Mouse (Mus musculus): ENCODE measurements around the gene Hist1h3i.
A peak's percentile ranks its signal among the peaks of the same experiment; 100 is the strongest.

Gene Hist1h3i

DNA sequence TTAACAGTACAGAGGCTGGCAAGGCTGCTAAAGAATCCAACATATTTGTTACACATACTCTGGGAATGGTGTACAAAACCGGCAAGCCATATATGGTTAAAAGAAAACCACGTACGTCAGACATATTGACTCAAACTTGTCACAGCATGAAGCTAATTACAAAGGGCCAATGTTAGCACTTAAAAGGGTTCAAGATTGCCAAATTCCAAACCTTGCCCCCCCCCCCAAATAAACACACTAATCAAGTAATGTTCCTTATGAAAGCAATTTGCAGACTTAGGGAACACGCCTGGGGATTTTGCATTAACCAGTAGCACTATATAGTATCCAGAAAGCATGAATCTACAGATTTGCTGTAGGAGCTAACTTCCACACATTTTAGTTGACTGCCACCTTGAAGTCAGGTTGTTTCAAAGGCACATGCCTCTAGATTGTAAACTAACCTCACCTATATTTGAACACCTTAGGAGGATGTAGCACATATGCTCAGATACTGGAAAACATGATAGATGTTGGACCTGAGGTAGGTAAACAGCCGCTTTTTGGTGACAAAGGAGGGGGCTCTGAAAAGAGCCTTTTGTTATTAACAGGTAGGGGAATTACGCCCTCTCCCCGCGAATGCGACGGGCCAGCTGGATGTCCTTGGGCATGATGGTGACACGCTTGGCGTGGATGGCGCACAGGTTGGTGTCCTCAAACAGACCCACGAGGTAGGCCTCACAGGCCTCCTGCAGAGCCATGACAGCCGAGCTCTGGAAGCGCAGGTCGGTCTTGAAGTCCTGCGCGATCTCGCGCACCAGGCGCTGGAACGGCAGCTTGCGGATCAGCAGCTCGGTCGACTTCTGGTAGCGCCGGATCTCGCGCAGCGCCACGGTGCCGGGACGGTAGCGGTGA is 562 bp downstream of the Hist1h3i start:
- peak; percentile 66 for DNase-seq (ENCODE audit: low read depth)

DNA sequence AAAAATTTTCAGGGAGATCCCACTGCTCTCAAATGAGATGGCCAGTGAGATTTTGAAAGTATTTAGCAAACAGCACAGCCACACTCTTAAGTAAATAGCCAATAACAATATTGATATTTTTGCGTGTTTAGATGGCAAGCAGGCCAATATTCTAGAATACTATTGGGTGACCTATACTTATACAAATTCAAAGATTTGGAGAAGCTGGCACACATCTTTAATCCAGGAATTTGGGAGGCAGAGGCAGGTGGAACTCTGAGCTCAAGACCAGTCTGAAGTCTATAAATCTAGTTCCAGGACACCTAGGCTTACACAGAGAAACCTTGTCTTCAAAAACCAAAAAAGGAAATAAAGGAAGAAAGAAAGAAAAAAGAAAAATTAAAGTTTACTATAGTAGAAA is 1.5 kb downstream of the Hist1h3i start:
- DNase-seq (ENCODE audit: low read depth) = no peak

DNA sequence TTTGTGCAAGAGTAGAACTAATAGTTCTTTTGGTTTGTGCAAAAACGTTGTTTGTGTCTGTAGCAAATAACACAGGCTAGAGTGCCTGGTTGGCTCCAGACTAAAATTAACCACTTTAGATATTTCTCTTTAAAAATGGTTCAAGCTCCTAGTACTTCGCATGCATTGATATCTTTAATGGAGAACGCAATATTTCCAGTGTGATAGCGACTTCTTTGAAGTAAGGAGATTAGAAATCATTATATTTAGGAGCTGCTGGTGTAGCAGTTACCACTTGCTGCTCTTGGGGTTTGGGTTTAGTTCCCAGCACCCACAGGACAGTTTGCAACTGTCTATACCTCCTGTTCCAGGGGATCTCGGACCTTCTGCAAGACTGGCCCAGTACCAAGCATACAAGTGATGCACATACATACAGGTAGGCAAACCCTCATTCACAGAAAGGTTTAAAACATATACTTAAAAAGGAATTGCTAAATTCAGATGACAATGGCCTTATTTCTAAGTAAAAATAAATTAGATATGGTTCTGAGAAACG is 2.1 kb downstream of the Hist1h3i start:
- no peak for DNase-seq (ENCODE audit: low read depth)

DNA sequence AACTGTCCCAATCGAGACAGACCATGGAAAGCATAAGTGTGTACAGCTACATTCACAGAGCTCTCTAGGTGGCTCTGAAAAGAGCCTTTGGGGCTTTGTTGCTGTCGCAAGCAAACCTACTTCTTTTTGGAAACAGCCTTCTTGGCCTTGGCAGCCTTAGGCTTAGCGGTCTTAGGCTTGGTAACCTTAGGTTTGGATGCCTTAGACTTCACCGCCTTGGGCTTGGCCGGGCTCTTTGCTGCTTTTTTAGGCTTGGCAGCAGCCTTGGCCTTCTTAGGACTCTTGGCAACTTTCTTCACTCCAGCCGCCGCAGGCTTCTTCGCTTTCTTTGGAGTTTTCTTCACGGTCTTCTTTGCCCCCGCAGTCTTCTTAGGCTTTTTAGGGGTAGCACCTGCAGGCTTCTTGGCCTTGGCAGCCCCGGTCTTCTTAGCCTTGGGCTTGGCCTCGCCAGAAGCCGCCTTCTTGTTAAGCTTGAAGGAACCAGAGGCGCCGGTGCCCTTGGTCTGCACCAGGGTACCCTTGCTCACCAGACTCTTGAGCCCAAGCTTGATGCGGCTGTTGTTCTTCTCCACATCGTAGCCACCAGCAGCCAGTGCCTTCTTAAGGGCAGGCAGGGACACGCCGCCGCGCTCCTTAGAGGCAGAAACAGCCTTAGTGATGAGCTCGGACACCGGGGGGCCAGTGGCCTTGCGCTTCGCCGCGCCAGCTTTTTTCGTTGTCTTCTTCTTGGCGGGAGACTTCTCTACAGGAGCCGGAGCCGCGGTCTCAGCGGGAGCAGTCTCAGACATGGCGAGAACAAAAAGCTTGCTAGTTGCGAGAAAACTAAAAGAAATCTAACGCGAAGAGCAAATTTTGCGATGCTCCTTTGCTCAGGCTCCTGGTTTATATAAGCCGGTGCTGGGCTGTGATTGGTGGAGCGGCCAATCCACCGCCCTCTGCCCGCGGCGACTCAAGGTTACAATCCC is 3.1 kb downstream of the Hist1h3i start, which contains the start of gene Hist1h1b:
Gene Hist1h1b, minus strand, starts transcription at position 859 of the 965 bp plus-strand sequence.
- DNase-seq (ENCODE audit: low read depth) = peak; percentile 52

DNA sequence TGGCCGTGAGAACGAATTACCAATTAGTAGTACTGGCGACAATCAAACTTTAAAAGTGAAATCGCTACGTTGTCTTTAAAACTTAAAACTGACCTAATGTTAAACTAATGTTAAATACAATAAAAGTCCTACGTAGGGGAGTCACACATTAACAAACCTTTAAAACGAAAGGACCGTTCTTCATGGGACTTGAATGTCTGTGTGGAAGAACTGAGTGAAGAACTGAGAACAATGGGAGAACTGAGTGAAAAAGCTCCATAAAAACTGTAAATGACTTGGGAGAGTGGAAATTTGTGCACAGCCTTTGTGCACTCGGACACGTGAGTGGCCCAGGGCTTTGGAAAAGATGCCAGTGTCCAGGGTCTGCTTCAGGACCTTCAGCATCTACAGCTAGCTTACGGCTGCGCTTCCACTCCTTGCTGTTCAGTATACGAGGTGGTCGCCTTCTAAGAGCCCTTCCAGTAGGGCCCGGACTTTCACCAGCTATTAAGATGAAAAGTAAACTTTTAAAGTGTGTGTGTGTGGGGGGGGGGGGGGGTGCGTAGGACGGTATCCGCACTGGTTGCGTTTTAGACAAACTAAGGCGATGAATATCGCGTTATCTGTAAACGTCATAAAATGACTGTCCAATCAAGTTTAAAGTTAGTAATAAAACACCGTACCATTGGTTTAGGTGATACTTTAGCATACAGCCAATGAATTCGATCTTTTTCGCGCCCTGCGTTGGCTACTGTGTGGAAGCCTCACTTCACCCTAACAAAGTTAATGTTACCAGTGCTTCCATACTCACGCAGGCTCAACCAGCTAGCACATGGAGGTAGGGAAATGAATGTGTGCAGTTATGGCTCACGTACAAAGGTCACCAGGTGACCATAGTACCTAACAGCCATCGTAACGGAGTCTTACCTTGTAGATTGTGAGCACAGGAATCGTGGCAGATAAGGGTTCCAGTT is 4.1 kb downstream of the Hist1h3i start:
- DNase-seq (ENCODE audit: low read depth) = peak; percentile 95

DNA sequence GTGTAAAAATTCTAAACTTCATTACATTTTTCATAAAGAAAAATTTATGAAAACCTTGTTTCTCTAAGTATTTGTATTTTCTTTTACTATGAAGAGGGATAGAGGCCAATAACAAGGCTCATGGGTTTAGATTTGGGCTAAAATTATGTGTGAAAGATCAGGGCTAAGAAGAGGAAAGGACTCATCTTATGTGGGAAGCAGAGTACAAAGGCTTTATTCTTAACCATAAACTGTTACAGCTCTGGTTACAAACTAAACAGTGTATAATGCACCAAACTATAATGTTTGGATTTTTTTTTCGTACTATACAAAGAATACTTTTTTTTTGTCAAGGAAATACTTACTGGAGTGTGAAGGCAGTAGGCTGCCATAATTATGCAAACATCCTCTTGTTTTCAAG is 27.5 kb downstream of the Hist1h3i start:
- DNase-seq (ENCODE audit: low read depth) = no peak

DNA sequence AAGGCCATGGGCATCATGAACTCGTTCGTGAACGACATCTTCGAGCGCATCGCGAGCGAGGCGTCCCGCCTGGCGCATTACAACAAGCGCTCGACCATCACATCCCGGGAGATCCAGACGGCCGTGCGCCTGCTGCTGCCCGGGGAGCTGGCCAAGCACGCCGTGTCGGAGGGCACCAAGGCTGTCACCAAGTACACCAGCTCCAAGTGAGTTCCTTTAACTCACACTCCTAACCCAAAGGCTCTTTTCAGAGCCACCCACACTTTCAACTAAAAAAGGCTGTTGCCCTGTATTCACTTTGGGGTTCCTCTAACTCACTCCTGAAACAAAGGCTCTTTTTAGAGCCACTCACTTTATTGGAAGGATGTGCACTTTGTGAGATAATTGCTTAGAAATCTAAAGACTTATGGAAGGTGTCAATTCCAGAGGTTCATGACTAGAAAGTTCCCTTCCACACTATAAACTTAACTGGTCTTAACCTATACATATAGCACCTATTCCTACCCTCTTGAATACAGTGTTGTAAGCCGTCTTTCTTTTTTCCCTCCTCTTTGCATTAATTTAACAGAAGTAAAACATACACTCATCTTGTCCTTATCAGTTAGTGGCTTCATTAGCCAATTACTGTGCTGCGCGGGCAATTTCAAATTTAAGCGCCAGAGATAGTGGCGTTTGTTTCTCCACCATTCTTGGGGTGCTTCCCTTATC is 28.7 kb downstream of the Hist1h3i start:
- DNase-seq (ENCODE audit: low read depth) = peak; percentile 55

DNA sequence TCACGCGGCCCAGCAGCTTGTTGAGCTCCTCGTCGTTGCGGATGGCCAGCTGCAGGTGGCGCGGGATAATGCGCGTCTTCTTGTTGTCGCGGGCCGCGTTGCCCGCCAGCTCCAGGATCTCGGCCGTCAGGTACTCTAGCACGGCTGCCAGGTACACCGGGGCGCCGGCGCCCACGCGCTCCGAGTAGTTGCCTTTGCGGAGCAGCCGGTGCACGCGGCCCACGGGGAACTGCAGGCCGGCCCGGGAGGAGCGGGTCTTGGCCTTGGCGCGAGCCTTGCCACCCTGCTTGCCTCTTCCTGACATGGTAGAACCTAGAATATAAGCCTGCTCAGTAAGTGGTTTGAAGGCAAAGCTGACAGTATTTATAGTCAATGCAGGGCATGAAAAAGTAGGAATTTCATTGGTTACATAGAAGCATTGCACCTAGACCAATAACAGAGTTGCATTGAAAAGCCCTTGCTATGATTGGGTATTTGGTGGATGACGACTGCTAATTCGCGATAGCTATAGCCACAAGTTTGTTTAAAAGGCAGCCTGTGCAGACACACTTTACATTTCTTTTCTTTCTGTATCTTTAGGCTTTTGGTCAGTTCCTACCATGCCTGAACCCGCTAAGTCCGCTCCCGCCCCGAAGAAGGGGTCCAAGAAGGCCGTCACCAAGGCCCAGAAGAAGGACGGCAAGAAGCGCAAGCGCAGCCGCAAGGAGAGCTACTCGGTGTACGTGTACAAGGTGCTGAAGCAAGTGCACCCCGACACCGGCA is 29.5 kb downstream of the Hist1h3i start, which contains the start of the genes Hist1h2ak and Hist1h2bn:
Gene Hist1h2ak, minus strand, starts transcription at position 304 of the 762 bp plus-strand sequence.
Gene Hist1h2bn, plus strand, starts transcription at position 600 of the 762 bp plus-strand sequence.
- DNase-seq (ENCODE audit: low read depth) = peak; percentile 93

DNA sequence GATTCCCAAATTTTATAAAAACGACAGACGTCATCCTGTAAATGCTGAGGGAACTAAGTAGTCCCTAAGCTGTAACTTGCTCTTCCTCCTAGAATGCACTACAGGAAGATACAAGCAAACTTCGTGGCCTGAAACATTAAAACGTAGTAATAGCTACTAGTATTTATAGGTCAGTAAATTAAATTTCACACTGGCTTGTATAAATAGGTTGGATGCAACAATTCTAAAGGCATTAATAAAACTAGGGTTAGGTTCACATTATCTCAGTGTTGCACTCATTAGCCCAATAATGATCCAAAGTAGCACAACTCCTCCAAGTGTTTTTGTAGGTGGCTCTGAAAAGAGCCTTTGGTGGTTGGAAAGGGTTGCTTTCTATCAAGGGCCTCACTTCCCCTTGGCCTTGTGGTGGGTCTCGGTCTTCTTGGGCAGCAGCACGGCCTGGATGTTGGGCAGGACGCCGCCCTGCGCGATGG is 30.1 kb downstream of the Hist1h3i start:
- no peak for DNase-seq (ENCODE audit: low read depth)

DNA sequence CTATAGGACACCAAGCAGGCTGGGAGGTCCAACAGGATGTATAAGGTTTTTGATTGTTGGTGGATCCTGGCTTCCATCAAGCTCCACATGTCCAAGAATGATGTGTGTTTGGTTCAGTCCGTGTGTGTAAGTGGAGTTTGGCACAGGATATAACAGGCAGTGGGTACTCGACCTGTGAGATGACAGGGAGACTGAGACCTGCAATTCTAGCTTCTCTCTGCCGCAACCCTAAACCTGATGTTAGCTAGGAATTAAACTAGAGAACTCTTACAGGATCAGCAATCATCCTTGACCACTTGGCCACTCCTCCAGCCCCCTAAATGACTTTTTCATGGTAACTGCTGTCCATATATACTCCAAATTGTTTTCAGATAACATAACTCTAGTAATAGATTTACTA is 30.8 kb downstream of the Hist1h3i start:
- no peak for DNase-seq (ENCODE audit: low read depth)

DNA sequence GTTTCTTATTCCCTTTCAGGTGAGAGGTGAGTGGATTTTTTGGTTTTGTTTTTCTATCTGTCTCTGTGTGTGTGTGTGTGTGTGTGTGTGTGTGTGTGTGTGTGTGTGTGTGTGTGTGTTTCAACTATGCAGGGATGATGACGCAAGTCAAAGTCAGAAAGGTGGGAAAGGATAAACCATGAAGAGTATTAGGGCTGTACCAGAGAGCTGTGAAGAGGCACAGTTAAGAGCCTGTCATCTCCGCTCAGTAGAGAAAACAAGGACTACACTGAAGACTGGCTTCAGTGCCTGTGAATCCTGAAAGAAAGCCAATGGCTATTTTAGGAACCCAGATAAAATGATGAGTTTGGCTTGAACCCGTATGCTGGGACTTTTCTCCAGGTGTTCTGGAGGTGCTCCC is 31.3 kb downstream of the Hist1h3i start:
- DNase-seq (ENCODE audit: low read depth) = no peak

DNA sequence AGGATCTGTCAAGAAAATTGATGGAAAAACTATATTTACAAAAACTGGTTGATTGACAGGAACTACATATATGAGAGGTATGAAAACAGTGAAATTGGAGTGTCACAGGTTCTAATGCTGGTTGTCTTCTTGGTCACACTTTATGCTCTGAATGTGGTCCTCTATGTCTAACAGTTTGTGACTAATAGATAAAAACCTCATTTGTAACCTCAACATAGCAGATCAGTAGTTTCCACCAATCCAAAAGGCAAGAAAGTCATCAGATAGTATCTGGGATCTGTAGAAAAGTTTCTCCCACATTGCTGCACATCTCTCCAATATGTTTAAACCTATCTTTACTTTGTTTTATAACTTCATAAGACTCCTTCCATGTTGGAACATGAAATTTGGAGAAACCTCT is 31.8 kb downstream of the Hist1h3i start:
- DNase-seq (ENCODE audit: low read depth) = no peak

DNA sequence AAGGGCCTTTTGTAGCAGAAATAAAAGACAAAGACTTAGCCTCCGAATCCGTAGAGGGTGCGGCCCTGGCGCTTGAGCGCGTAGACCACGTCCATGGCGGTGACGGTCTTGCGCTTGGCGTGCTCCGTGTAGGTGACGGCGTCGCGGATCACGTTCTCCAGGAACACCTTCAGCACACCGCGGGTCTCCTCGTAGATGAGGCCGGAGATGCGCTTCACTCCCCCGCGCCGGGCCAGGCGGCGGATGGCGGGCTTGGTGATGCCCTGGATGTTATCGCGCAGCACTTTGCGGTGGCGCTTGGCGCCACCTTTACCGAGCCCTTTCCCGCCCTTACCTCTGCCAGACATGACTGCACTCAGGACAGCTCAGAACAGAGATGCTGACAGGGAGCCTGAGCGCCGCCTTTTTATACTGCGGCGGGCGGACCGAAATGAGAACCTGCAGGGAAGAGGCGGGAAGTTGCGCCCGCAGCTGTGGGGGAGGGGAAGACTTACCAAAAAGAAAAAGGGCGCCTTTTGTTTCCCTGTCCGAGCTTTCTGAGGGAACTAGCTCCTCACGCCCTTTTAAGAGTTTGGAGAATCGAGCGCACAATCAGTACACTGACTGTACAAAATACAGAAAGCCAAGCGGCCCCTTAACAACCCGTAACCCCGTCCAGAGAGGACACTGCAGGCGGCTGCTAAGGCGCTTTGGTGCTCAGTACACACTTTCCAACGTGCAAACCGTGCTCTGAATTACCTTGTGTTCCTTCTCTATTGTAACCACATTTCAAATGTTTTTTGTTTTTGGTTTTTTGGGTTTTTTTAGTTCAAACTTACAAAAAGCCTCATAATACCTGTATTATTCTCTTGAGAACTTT is 32.8 kb downstream of the Hist1h3i start, which contains the start of gene Hist1h4k:
Gene Hist1h4k, minus strand, starts transcription at position 347 of the 859 bp plus-strand sequence.
- DNase-seq (ENCODE audit: low read depth) = peak; percentile 89

DNA sequence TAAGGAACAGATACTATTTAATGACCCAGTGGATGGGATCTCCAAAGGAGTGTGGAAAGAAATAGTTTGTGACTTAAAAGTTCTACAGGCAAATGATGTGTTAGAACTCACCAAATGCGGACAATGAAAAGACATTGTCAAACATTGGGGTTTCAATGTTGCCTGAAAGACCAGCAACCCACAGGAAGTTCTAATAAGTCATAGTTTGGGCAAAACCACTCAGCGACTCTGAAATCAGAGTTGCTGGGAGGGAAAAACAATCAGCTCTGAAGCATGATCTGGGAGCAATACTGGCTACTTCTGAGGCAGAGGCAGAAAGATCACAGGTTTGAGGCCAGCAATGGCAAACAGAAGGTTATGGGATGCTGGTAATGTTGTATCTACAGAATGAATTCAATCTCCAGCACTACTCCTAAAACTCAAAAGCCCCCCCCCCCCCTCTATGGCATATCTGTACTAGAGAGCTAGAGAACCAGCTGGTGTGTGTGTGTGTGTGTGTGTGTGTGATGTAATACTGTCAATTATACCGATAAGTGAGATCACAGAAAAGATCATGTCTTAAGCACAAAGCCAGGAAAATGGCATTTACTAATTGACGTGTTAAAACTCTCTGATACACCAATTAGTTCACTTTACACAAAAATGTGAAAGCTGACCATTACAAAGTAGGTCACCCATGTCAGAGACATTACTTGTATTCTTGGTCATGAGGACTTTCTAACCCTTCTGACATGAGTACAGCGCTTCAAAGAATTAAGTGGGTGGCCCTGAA is 33.6 kb downstream of the Hist1h3i start:
- DNase-seq (ENCODE audit: low read depth) = peak; percentile 62

DNA sequence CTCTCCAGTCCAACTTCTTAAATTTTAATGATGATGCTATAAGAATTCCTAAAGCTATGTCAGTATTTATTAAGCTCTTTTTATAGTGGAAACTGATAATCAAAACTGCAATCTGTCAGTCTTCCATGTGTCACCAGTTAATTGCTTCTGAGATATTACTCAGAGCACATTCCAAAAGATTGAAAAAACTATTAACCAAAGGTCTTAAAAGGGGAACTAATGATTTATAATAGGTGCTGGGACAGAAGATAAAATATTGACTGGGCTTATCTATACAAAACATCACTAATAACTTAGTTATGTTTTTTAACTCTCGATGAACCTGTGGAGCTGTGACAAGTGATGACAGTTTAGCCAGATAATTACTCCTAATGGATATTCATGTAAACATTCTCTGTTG is 38.2 kb downstream of the Hist1h3i start:
- no peak for DNase-seq (ENCODE audit: low read depth)

DNA sequence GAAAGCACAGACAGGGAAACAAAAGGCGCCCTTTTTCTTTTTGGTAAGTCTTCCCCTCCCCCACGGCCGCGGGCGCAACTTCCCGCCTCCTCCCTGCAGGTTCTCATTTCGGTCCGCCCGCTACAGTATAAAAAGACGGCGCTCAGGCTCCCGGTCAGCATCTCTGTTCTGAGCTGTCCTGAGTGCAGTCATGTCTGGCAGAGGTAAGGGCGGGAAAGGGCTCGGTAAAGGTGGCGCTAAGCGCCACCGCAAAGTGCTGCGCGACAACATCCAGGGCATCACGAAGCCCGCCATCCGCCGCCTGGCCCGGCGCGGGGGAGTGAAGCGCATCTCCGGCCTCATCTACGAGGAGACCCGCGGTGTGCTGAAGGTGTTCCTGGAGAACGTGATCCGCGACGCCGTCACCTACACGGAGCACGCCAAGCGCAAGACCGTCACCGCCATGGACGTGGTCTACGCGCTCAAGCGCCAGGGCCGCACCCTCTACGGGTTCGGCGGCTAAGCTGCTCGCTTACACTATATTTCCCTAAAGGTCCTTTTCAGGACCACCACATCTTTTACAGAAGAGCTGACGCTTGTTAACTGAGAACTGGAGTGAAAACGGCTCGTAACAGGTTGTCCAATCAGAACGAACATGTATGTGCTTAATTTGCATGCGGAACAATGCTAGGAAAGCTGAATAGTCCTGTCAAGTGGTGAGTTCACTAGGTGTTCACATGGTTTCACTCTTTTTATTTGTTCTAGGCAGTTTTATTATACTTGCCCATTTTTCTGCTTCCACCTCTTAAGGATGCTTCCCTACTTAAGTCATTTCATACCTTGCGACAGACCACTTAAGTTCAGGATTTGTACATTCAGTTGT is 48.0 kb downstream of the Hist1h3i start, which contains the start of gene Hist1h4j:
Gene Hist1h4j, plus strand, starts transcription at position 159 of the 862 bp plus-strand sequence.
- peak; percentile 81 for DNase-seq (ENCODE audit: low read depth)
